Mouse (Mus musculus) thymus, postnatal 25 days (tissue): ENCODE results near the gene Hcn3.

ENCODE experiments used
- DNase-seq: peaks from one replicate; pipeline ENCODE4 v3.0.0; 2022

The Hcn3 gene

GRCm38 (mm10) chr3:89145566-89145965, 14.4 kb downstream of the Hcn3 start:
- DNase-seq = no peak

GRCm38 (mm10) chr3:89144821-89145220, 15.2 kb downstream of the Hcn3 start:
- no peak for DNase-seq

DNA sequence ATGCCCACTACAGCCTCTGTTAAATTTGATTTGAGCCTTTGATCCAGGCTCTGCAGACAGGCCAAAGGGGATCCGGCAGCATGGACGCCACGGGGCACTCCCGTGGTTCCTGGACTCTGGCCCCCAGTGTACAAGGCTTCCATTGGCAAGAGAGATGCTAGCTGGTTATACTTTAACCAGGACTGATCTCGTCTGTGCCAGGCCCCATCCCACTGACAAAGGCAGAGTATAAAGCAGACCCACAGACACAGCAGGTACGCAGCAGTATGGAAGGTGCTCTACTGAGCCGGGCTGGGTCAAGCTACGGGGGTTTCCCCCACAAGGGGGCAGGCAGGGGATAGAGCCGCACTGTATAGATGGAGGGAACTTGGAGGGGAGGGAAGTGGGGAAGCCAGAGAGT, 23.6 kb downstream of the Hcn3 start:
- DNase-seq = peak; percentile 58

- no peak for DNase-seq
These were observed 24.0 kb downstream of the Hcn3 start, which contains the start of gene Pklr for GRCm38 (mm10) chr3:89135958-89136357. TSS of gene Pklr (plus strand) at chr3:89136142.

DNA sequence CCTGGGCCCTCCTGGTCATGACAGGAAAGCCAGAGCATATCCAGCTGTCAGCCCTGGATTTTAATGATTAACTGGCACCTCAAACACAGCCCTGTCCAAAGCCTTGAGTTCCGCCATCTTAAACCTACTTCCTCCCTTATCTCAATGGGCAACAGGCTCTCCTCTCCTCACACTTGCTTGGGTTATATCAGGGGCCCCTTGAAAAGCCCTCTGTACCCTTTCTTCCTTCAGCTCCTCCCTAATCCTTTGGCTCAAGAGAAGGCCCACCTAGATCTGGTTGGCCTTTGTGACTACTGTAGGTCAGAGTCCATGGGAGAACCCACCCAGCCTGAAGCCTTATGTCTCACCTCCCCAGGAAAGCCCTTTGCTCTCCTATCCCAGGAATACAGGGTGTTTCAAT, 26.2 kb downstream of the Hcn3 start:
- no peak for DNase-seq

DNA sequence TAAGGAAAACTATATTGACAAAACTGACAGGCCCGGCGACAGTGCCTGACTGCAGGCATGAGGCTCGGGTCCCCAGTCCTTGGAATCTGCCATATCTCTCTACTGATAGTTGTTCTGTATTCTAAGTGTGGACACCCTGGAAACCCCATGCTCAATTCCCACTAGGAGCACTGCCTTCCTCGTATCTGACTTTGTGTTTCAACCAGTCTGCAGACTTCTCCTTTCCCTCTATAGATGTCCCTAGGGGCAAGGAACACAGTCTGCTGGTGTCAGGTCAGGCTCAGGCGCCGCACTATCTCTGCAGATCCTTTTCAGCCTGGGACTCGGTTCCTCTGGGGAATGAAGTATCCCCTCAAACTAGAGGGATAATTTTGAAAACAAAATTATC, 26.9 kb downstream of the Hcn3 start:
- no peak for DNase-seq

DNA sequence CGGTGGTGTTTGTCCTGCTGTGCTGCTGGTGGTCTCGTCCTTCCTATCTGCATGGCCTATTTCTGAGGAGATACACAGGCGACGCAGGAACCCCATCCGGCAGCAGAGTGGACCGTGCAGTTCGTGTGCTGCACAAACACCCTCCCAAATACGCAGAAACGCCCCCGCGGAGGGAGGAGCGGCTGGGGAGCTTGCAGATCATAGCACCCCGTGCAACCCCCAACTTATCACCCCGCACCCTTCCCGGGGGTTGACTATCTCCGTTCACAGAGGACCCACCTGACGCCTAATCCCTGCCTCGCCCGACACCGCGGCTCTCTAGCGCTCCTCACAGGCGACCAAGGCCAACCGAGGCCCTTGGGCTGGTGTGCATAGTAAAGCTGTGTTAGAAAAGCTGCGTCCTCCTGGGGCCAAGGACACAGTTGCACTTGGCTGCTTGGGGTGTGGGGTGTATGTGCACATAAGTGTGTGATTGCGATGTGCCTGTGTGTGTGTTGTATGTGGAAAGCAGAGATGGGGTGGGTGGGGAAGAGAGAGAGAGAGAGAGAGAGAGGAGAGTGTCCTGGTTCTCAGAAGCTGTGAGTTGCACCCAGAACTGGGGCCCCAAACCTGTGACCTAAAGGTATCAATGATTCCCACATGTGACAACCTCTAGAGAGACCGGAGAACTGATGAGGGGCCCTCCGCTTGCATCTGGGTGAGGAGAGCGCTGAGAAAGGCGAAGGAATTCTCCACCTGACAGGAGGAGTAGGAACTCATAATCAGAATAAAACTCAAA, 27.5 kb downstream of the Hcn3 start:
- DNase-seq = peak; percentile 8

DNA sequence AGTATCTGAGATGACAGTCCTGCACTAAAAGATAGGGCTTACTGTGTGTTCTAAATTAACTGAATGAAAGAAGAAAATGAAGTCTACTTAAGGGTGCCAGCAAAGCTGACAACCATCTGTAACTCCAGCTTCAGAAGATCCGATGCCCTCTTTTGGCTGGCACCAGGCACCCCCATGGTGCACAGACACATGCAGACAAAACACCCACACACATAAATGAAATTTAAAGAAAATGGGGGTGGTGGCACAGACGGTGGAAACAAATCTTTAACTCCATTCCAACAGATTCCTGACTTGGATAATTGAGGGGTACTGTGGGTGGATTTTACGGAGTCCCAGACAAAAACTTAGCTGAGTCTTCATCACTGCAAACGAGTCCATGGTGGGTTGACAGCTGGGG, 28.2 kb downstream of the Hcn3 start:
- no peak for DNase-seq

- DNase-seq = no peak
These were observed 30.1 kb downstream of the Hcn3 start for GRCm38 (mm10) chr3:89129908-89130307.

GRCm38 (mm10) chr3:89125981-89126380, 34.0 kb downstream of the Hcn3 start:
- DNase-seq = no peak

DNA sequence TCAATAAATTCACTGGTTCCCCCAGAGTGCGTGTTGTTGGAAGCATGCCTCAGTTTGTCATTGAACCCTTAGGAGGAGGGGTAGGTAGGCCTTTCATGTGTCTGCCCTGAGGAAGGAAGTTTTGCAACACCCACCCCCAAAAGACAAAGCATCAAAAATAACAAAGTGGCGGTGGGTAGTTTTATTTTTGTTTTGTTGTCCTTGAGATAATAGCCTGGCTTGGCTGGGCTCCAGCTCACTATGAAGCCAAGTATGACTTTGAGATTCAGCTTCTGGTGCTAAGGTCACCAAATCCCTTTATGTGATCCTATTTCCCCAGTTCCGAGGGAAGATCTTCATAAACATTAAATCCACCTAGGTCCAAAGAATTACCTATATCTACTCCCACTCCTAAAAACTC, 35.8 kb downstream of the Hcn3 start:
- no peak for DNase-seq

- DNase-seq = no peak
These were observed 36.7 kb downstream of the Hcn3 start for GRCm38 (mm10) chr3:89123313-89123712.

DNA sequence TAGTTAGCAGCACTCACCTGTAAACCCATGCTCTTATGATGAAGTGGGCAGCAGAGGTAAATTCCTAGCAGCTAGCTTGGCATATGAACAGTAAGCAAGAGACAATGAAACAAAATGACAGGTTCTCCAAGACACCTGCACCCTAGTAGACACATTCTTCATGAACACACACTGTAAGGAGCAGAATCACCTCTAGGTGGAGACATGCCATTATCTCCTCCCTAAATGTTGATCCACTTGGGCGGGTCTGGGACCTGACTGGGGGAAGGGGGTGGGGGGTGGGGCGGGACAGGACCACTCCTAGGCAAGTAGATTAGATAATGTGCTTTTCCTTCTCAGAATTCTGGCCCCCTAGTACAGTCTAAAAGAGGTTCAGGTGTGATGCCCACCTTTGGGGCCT, 44.5 kb downstream of the Hcn3 start:
- DNase-seq = peak; percentile 42

GRCm38 (mm10) chr3:89113058-89113457, 46.9 kb downstream of the Hcn3 start:
- no peak for DNase-seq

GRCm38 (mm10) chr3:89108146-89108545, 51.9 kb downstream of the Hcn3 start:
- no peak for DNase-seq

DNA sequence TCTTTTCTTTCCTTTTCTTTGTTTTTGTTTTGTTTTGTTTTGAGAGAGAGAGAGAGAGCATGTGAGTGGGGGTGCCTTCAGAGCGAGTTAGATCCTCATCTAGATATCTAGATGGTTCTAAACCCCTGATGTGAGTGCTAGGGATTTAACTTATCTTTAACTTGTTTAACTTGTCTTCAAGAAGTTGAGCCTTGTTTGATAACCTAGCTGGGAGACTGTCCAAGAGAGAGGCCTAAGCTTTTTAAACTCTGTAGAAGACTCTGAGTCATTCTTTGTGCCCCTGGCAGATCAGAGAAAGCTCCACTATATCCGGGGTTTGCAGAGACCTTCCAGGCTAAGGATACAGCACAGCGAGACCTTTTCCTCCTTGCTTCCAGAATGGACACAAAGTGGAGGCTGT, 52.5 kb downstream of the Hcn3 start:
- no peak for DNase-seq

DNA sequence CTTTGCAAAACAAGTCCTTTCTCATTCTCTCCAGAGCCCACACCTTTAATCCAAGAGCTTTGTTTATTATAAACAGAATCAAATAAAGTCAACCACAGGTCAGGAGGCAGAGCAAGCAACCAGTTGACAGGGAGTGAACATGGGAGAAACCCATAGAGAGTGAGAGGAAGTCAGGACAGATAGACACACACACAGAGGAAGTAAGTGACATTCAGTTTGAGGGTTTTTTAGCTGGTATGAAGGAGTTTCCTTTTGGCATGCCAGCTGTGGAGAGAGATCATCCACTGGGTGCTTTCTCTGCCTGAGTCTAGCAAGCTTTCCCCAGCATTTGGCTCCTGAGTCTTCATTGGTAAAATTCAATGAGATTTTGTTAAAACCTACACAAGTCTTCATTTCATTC, 53.1 kb downstream of the Hcn3 start:
- no peak for DNase-seq

- no peak for DNase-seq
These were observed 56.8 kb downstream of the Hcn3 start for GRCm38 (mm10) chr3:89103291-89103595.

DNA sequence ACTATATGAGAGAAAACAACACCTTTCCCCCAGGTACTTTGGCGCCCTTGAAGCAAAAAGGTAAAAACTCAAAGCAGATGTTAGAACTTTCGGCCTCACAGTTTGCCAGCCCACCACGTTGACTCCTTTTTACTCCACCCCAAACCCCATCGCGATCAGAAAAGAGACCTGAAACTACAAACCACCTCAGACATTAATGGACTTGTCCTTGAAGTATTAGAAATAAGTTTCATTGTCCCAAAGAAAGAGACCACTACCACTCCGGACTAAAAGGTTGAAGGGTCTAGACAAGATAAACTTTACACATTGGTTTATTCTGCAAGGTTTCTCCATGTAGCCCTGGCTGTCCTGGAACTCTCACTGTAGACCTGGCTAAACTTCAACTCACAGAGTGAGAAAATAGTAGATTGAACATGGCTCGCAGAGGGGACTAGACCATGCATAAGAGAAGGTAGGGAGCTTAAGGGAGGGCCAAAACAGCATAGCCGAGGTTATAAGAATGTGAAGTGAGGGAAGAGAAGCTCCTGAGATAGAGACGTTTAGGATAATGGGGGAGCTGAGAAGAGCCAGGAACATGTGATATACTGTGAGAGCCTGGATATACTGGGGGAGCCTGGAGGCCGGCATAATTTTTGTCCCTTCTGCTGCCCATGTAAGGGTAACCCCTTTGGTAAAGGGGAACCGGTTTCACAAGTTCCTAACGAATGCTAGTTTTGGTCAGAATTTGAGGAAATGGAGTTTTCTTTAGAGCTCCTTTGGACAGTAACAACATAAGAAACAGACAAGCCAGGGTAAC, 57.3 kb downstream of the Hcn3 start:
- no peak for DNase-seq

- DNase-seq = peak; percentile 92
These were observed 58.0 kb downstream of the Hcn3 start, which contains the start of gene Fdps for GRCm38 (mm10) chr3:89101812-89102494. TSS of gene Fdps (minus strand) at chr3:89101959.

DNA sequence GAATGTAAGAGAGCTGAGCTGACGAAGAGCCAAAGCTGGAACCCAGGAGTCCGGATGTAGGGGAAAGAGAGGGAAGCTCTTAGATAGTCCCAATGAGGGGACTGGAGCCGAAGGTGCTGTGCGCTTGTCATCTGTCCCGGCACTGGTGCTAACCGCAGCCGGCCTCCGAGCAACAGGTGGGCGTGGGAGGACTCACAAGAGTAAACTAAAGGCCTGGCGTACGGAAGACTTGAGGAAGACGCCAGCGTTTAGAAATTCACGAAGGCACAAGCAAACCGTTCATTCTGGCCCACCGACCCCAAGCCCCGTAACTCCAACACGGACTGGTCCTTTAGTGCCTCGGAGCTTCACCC, 58.6 kb downstream of the Hcn3 start:
- no peak for DNase-seq

- DNase-seq = no peak
These were observed 59.2 kb downstream of the Hcn3 start, which contains the start of gene Gm43738 for GRCm38 (mm10) chr3:89100811-89101210. TSS of gene Gm43738 (minus strand) at chr3:89101099.
